Mouse (Mus musculus) retina, postnatal 1 day (tissue): ENCODE measurements around the gene Gga1.
"Not testable (repeated sequence)": the region's sequence is repeated elsewhere in the genome, so short reads cannot be mapped to it uniquely, and the experiment has no call there.

Experiments used
- DNase-seq: peaks from one replicate; pipeline ENCODE4 v3.0.0-alpha.2; 2012

The Gga1 gene

GRCm38 (mm10) chr15:78877810-78878390, 910 bp downstream of the Gga1 start:
- DNase-seq: no peak

- not testable (repeated sequence) for DNase-seq
Observed at GRCm38 (mm10) chr15:78878792-78879516, 2.0 kb downstream of the Gga1 start.

GRCm38 (mm10) chr15:78880432-78880831, 3.4 kb downstream of the Gga1 start:
- no peak for DNase-seq

- no peak for DNase-seq
Observed at GRCm38 (mm10) chr15:78881828-78882227, 4.8 kb downstream of the Gga1 start.

- DNase-seq: no peak
Observed at GRCm38 (mm10) chr15:78889401-78889853, 12.4 kb downstream of the Gga1 start.

DNA sequence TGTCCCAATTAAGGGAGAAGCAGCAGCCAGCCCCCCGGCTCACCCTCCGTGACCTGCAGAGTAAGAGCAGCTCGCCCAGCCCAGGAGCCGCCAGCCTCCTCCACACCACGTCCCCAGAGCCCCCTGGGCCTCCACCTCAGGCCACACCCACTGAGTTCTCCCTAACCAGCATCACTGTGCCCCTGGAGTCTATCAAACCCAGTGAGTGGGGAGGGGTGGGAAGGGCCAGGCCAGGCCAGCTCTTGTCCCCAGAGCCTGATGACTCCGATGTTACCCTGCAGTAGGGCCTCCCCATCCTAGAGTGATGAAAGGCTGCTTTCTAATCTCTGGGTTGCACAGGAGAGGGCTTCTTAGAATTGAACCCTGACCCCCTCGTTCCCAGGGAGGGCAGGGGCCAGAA, 15.4 kb downstream of the Gga1 start:
- no peak for DNase-seq

- no peak for DNase-seq
Observed at GRCm38 (mm10) chr15:78894726-78895125, 17.7 kb downstream of the Gga1 start.

DNA sequence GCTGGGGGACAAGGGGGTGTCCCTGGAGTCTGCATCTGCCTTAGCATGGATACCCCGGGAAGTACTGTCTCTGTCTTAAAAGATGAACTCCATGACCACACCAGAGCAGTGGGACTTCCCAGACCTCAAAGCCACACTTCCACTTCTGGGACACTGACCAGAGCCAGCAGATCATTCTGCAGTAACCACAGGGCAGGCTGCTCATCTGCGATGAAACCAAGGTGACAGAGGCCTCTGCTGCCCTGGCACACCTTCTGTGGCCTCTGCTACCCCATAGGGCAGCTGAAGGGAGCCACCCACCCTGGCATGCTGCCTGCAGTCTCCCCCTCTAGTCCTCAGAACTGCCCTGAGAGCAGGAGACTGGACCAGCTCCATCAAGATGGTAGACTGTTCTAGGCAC, 18.8 kb downstream of the Gga1 start:
- no peak for DNase-seq

DNA sequence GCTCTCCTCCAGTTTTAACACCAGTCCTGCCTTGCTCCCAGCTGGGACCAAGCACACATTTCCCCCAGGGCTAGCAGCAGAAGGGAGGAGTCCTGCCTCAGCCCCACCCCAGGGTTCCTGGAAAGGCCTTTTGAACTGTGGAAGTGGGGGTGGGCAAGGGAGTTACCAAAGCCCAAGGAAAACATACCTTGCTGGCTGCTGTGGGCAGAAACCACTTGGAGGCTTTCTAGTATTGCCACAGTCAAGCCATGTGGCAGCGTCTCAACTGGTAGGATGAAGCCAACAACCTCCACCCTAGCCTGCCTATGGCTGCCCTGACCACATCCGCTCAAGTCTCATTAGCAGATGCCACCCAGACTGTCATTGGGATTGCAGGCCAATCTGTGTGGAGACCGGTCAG, 19.2 kb downstream of the Gga1 start:
- DNase-seq: no peak

DNA sequence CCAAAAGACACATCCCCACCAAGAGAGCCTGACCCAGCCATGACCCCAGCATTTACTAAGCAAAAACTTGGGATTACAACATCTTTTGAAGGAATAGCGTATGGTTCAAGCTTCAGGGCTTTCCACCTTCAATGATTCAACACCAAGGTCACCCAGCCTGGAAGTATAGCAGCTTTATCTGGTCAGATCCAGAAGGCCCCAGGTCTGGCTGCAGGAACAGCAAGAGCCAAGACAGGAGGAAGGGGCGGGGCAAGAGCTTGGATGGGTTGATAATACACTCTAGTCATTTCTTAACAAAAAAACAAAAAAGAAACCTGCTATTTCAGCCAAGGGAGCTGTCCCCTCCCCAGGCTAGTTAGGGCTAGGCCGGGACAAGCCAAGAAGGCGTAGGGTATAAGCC, 20.5 kb downstream of the Gga1 start:
- no peak for DNase-seq

DNA sequence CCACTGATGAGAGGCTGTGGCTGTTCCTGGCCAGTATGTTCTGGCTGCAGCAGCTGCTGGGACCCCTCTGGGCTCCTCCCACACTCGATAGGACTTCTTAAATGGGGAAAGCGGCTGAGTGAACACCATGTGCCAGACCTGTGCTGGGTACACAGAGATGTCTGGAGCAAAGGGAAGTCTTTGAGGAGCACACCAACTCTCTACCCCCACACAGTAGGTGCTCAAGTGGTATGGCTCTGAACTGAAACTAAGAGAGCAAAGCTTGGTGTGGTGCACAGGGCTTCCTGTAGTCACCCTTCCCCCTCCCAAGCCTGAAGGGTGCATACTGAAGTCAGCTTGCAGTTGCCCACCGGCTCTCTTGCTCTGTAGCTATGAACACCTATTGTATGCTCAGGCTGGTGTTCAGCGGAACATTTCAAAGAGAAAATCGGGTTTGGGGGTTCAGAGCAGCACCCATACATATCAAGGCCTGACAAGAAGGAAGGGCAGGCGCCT, 21.6 kb downstream of the Gga1 start:
- DNase-seq: no peak

GRCm38 (mm10) chr15:78899409-78899739, 22.4 kb downstream of the Gga1 start, which contains the start of gene Gm49510:
Gene Gm49510, plus strand, starts transcription at chr15:78899667.
- DNase-seq: no peak

DNA sequence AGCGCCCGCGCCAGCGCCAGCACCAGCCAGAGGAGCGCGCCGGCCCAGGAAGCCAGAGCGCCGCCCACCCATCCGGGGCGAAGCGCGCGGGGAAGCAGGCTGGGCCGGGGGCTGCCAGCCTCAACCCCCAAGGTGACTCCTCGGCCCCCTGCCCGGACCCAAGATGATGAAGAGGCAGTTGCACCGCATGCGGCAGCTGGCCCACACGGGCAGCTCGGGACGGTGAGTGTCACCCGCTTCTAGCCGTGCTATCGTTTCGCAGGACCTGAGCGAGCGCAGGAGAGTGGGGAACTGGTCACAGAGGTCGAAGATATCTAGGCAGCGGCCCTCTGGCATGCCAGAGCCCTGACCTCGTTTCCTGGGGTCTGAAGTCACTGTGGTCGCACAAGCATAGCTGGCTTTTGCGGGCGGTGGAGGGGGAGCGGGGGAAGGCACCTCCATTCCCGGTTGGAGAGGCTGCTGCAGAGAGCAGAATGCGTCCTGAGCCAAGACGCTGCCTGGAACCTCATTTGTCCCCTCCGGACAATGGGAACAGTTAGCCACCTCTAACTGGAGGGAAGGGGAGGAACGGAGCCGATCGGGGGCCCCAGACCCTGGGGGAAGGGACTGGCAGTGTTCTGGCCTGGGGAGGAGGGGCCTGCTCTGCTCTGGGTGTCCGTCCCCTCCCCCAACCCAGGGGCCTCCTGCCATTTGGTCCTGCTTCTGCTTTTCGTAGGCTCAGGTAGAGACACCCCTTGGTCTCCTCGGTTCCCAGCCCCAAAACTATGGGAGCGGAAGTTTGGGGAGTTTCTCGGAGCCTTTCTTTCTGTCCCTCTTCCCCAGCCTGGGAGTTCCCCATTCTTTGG, 23.0 kb downstream of the Gga1 start, which contains the start of gene Sh3bp1:
TSS of gene Sh3bp1 (plus strand) at position 29 of the 845 bp plus-strand sequence.
- peak; percentile 74 for DNase-seq

DNA sequence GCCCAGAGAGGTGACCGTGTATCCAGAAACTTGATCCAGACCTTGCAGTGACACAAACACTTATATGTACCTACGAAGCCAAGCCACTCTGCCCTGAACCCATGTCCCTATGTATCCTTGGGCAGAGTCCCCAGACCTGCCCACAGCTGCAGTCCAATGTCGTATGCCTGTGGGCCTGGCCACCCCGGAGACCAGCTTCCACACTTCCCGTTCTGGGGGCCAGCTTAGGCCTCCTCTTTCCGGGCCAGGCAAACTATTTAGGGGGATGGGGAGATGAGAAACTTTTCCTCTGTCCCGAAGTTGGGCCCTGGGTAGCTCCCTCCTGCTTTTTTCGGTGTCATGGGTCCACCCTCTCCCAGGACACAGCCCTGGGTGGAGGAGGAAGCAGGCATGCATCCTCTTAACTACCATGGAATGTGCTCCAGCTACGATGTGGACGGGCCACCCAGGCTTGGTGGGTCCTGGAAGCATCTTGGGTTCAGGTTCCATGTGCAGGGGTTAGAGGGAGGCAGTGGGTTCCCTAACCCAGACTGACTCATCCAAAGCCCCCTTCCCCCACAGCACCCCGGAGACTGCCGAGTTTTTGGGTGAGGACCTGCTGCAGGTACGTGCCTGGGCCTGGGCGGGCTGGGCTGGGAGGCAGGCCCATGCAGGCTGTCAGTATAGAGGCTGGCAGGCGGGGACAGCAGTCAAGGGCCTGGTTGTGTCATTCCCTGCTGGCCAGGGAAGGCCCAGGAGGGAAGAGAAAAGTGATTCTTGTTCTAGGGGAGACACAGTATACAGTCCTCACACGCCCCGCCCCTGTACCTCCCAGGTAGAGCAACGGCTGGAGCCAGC, 23.8 kb downstream of the Gga1 start:
- no peak for DNase-seq

DNA sequence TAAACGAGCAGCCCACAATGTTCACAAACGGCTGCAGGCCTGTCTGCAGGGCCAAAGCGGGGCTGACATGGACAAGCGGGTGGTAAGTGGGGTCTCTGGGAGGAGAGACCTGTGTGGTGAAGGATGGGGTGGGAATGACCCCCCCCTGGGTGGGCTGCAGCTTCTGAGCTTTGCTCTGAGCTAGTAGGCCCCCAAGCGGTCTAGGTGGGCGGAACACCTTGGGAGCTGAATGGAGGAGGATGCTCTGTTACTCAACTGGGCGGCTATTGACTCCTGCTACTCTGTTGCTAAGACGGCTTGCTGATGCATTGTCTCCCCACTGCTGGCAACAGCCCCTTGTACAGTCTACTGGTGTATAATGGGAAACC, 24.4 kb downstream of the Gga1 start:
- no peak for DNase-seq

DNA sequence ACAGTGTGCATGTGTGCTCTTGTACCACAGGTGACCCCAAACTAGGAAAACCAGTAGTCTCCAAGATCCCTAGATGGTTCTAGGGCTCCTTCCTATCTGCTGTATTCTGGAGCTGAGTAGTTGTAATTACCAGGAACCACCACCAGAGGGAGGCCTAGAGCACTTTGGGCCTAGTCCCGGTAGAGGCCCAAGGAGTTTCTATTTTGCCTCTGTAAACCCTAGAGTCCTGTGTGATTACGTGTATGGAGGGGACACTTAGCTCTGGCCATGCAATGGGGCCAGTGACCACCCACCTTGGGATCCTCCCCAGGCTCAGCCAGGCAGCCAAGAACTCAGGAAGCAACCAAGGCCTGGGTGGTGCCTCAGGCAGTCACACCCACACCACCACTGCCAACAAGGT, 26.3 kb downstream of the Gga1 start:
- peak; percentile 86 for DNase-seq

GRCm38 (mm10) chr15:78908399-78908798, 31.4 kb downstream of the Gga1 start:
- DNase-seq: no peak

- no peak for DNase-seq
Observed at GRCm38 (mm10) chr15:78908982-78909381, 32.0 kb downstream of the Gga1 start.

GRCm38 (mm10) chr15:78912040-78912439, 35.0 kb downstream of the Gga1 start:
- DNase-seq: peak; percentile 76

DNA sequence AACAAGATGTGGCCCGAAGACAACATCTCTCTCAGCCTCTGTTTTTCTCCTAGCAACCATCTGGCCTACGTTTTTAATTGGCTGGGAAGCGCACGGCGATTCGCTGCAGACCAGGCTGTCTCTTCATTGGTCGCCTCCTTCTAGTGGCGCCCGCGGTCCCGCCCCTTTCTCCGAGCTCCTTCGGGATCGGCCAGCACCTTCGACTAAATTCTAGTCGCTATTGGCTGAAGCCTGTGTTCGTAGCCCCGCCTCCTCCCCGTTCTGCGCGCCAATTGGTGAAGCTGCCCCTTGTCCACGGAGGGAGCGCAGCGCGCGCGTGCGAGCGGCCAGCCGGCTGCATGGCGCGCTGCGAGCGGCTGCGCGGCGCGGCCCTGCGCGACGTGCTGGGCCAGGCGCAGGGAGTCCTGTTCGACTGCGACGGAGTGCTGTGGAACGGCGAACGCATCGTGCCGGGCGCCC, 36.7 kb downstream of the Gga1 start, which contains the start of gene Pdxp:
TSS of gene Pdxp (plus strand) at position 288 of the 459 bp plus-strand sequence.
- peak; percentile 100 for DNase-seq

GRCm38 (mm10) chr15:78914091-78914822, 37.3 kb downstream of the Gga1 start:
- no peak for DNase-seq
